Mouse (Mus musculus): ENCODE measurements around the gene Lrrc1.

The Lrrc1 gene

GRCm38 (mm10) chr9:77427292-77428114 lies 117.2 kb downstream of the Lrrc1 start:
- DNase-seq (ENCODE audit: low spot score): peak; percentile 14

GRCm38 (mm10) chr9:77426110-77426509 lies 118.6 kb downstream of the Lrrc1 start:
- no peak for DNase-seq (ENCODE audit: low spot score)

GRCm38 (mm10) chr9:77425553-77425952 lies 119.1 kb downstream of the Lrrc1 start:
- no peak for DNase-seq (ENCODE audit: low spot score)

- DNase-seq (ENCODE audit: low spot score): no peak
Observed at GRCm38 (mm10) chr9:77420200-77420585, 124.5 kb downstream of the Lrrc1 start.

- no peak for DNase-seq (ENCODE audit: low spot score)
Observed at GRCm38 (mm10) chr9:77419501-77420199, 125.0 kb downstream of the Lrrc1 start.

- DNase-seq (ENCODE audit: low spot score): no peak
Observed at GRCm38 (mm10) chr9:77418800-77419199, 125.9 kb downstream of the Lrrc1 start.

GRCm38 (mm10) chr9:77416486-77416885 lies 128.2 kb downstream of the Lrrc1 start:
- no peak for DNase-seq (ENCODE audit: low spot score)

- no peak for DNase-seq (ENCODE audit: low spot score)
Observed at GRCm38 (mm10) chr9:77416002-77416401, 128.7 kb downstream of the Lrrc1 start.

GRCm38 (mm10) chr9:77411830-77412425 lies 132.7 kb downstream of the Lrrc1 start:
- DNase-seq (ENCODE audit: low spot score): no peak

GRCm38 (mm10) chr9:77410968-77411367 lies 133.7 kb downstream of the Lrrc1 start:
- no peak for DNase-seq (ENCODE audit: low spot score)

- no peak for DNase-seq (ENCODE audit: low spot score)
Observed at GRCm38 (mm10) chr9:77410524-77410923, 134.1 kb downstream of the Lrrc1 start.

GRCm38 (mm10) chr9:77408053-77408603 lies 136.5 kb downstream of the Lrrc1 start:
- DNase-seq (ENCODE audit: low spot score): no peak

- no peak for DNase-seq (ENCODE audit: low spot score)
Observed at GRCm38 (mm10) chr9:77406906-77407305, 137.8 kb downstream of the Lrrc1 start.

GRCm38 (mm10) chr9:77404458-77404857 lies 140.2 kb downstream of the Lrrc1 start:
- no peak for DNase-seq (ENCODE audit: low spot score)

GRCm38 (mm10) chr9:77403961-77404360 lies 140.7 kb downstream of the Lrrc1 start:
- no peak for DNase-seq (ENCODE audit: low spot score)

- DNase-seq (ENCODE audit: low spot score): no peak
Observed at GRCm38 (mm10) chr9:77402971-77403370, 141.7 kb downstream of the Lrrc1 start.

- DNase-seq (ENCODE audit: low spot score): no peak
Observed at GRCm38 (mm10) chr9:77399801-77400200, 144.9 kb downstream of the Lrrc1 start.

- no peak for DNase-seq (ENCODE audit: low spot score)
Observed at GRCm38 (mm10) chr9:77398856-77399631, 145.6 kb downstream of the Lrrc1 start.

- DNase-seq (ENCODE audit: low spot score): no peak
Observed at GRCm38 (mm10) chr9:77397027-77397426, 147.6 kb downstream of the Lrrc1 start.

GRCm38 (mm10) chr9:77391248-77391647 lies 153.4 kb downstream of the Lrrc1 start:
- no peak for DNase-seq (ENCODE audit: low spot score)

- DNase-seq (ENCODE audit: low spot score): no peak
Observed at GRCm38 (mm10) chr9:77388956-77389355, 155.7 kb downstream of the Lrrc1 start.

GRCm38 (mm10) chr9:77386751-77387150 lies 157.9 kb downstream of the Lrrc1 start:
- DNase-seq (ENCODE audit: low spot score): no peak

All from testis, postnatal 14 days (tissue).